Mouse (Mus musculus) left cerebral cortex, postnatal 14 days (tissue): ENCODE measurements around the gene March8. TPM values are rescaled to one million over a fixed set of nuclear protein-coding genes. Genes with fewer than 3 reads are reported as not detected.

Experiments
- DNase-seq, 2 experiments: peaks; one replicate each; pipeline ENCODE4 v3.0.0; 2021 to 2022; ENCODE audit warnings: low spot score in 2 of 2, mixed read lengths in 1 of 2
- intact Hi-C: fragments of 180-260 bp; cut with DNase I; formaldehyde crosslinking; loops from one replicate; pipeline ENCODE4 v1.15.1; 2025
- total RNA-seq, 2 experiments: library from RNA; stranded (reverse); gene quantifications; 2 replicates each; pipeline ENCODE4 v1.2.3; 2021

The March8 gene
- total RNA-seq, 2 experiments from 2014 or later, result 52.8 to 54.3 TPM

- no peak for DNase-seq
- intact Hi-C loops, result no loop called here
These were observed 32.0 kb downstream of the March8 start for GRCm38 (mm10) chr6:116369811-116370210.

- no peak for DNase-seq
- intact Hi-C loops, result no loop called here
These were observed 32.6 kb downstream of the March8 start for GRCm38 (mm10) chr6:116370216-116370976.

GRCm38 (mm10) chr6:116371500-116371899 is 33.7 kb downstream of the March8 start:
- no peak for DNase-seq
- intact Hi-C loops, result no loop called here

GRCm38 (mm10) chr6:116374136-116374535 is 36.3 kb downstream of the March8 start:
- no peak for DNase-seq
- intact Hi-C loops, result no loop called here

GRCm38 (mm10) chr6:116374618-116375017 is 36.8 kb downstream of the March8 start:
- intact Hi-C loops, result no loop called here

GRCm38 (mm10) chr6:116378892-116379291 is 41.1 kb downstream of the March8 start:
- intact Hi-C loops, result no loop called here
- no peak for DNase-seq

More at GRCm38 (mm10) chr6:116374618-116375017, 36.8 kb downstream of the March8 start:
- DNase-seq, result no peak

- intact Hi-C loops, result no loop called here
- DNase-seq, result no peak
These were observed 42.3 kb downstream of the March8 start for GRCm38 (mm10) chr6:116380157-116380556.

GRCm38 (mm10) chr6:116381605-116382004 is 43.8 kb downstream of the March8 start:
- intact Hi-C loops, result no loop called here
- DNase-seq, result no peak

GRCm38 (mm10) chr6:116383582-116383981 is 45.8 kb downstream of the March8 start:
- DNase-seq, result no peak
- intact Hi-C loops, result no loop called here

GRCm38 (mm10) chr6:116385194-116386044 is 47.6 kb downstream of the March8 start:
- no peak for DNase-seq
- intact Hi-C loops, result no loop called here

- no peak for DNase-seq
- intact Hi-C loops, result no loop called here
These were observed 48.2 kb downstream of the March8 start for GRCm38 (mm10) chr6:116386045-116386415.

GRCm38 (mm10) chr6:116386506-116386905 is 48.7 kb downstream of the March8 start:
- intact Hi-C loops, result no loop called here
- no peak for DNase-seq

- intact Hi-C loops, result no loop called here
- DNase-seq, result no peak
These were observed 50.2 kb downstream of the March8 start for GRCm38 (mm10) chr6:116388068-116388467.

- no peak for DNase-seq
- intact Hi-C loops, result no loop called here
These were observed 51.7 kb downstream of the March8 start for GRCm38 (mm10) chr6:116389481-116389880.

- intact Hi-C loops, result no loop called here
- no peak for DNase-seq
These were observed 57.3 kb downstream of the March8 start for GRCm38 (mm10) chr6:116394916-116395648.

GRCm38 (mm10) chr6:116397621-116398020 is 59.8 kb downstream of the March8 start:
- intact Hi-C loops, result no loop called here
- DNase-seq, result no peak

GRCm38 (mm10) chr6:116398136-116398535 is 60.3 kb downstream of the March8 start:
- no peak for DNase-seq
- intact Hi-C loops, result no loop called here

GRCm38 (mm10) chr6:116401746-116402423 is 64.1 kb downstream of the March8 start:
- DNase-seq, result no peak
- intact Hi-C loops, result no loop called here

- intact Hi-C loops, result no loop called here
- DNase-seq, result no peak
These were observed 64.6 kb downstream of the March8 start for GRCm38 (mm10) chr6:116402426-116402825.
